Mouse (Mus musculus) bone marrow, adult 2 months (tissue): ENCODE data around the gene Sox18.

Source experiments
- CTCF ChIP-seq: fragments of 200-500 bp; IDR thresholded peaks from 2 replicates; pipeline ENCODE4 v1.5.1; 2011; ENCODE audit warnings: low read length, control low read depth; ENCODE audit not compliant: control insufficient read depth, insufficient read depth
- POLR2A ChIP-seq: fragments of 200-500 bp; IDR thresholded peaks from 2 replicates; pipeline ENCODE4 v1.6.1; 2011; ENCODE audit warnings: low read depth, mild to moderate bottlenecking, control low read depth, low read length, borderline replicate concordance; ENCODE audit not compliant: control insufficient read depth

GRCm38 (mm10) chr2:181645666-181646065, 25.8 kb downstream of the Sox18 start:
- no peak for TF ChIP-seq CTCF
- TF ChIP-seq POLR2A: no peak
